Mouse (Mus musculus) myocyte (in vitro differentiated cells): Measurements from ENCODE around the gene Cables2. TPM values are rescaled to one million over a fixed set of nuclear protein-coding genes. Genes with fewer than 3 reads are reported as not detected.

ENCODE experiments used
- H3K27me3 ChIP-seq: one replicate; pipeline ENCODE4 v1.6.1; 2011; ENCODE audit not compliant: control insufficient read depth, insufficient read depth, insufficient read length
- H3K36me3 ChIP-seq: one replicate; pipeline ENCODE4 v1.6.1; 2011; ENCODE audit not compliant: control insufficient read depth, insufficient read depth
- H3K4me2 ChIP-seq: one replicate; pipeline ENCODE4 v1.6.1; 2011; ENCODE audit warnings: low read depth, control low read depth
- H3K4me3 ChIP-seq: one replicate; pipeline ENCODE4 v1.5.1; 2011; ENCODE audit warnings: mild to moderate bottlenecking, control low read depth, moderate library complexity
- H3K79me2 ChIP-seq: one replicate; pipeline ENCODE4 v1.6.1; 2011; ENCODE audit not compliant: control insufficient read depth, insufficient read depth
- H3ac ChIP-seq: one replicate; pipeline ENCODE4 v1.6.1; 2011; ENCODE audit not compliant: control insufficient read depth, insufficient read length
- CEBPB ChIP-seq: IDR thresholded peaks from 2 replicates; pipeline ENCODE4 v1.6.1; 2011; ENCODE audit warnings: mild to moderate bottlenecking, moderate library complexity; ENCODE audit not compliant: poor library complexity, insufficient read depth, severe bottlenecking
- E2F4 ChIP-seq: IDR thresholded peaks from one replicate; pipeline ENCODE4 v1.6.1; 2011; ENCODE audit warnings: mild to moderate bottlenecking, control low read depth, moderate library complexity; ENCODE audit not compliant: insufficient read depth
- MAX ChIP-seq: IDR thresholded peaks from one replicate; pipeline ENCODE4 v1.6.1; 2011; ENCODE audit warnings: low read depth, mild to moderate bottlenecking, control low read depth
- MYOD1 ChIP-seq, 3 experiments: IDR thresholded peaks; one replicate each; pipeline ENCODE4 v1.6.1; 2011; ENCODE audit warnings: control low read depth in 2 of 3, low read depth in 2 of 3, mild to moderate bottlenecking in 2 of 3, moderate library complexity in 1 of 3; ENCODE audit not compliant: insufficient read length in 2 of 3, control insufficient read depth in 1 of 3
- MYOG ChIP-seq, 3 experiments: IDR thresholded peaks; one replicate each; pipeline ENCODE4 v1.6.1; 2011; ENCODE audit warnings: control low read depth in 2 of 3, low read depth in 2 of 3, mild to moderate bottlenecking in 2 of 3; ENCODE audit not compliant: insufficient read length in 2 of 3, control insufficient read depth in 1 of 3, insufficient read depth in 1 of 3
- POLR2A ChIP-seq: IDR thresholded peaks from one replicate; pipeline ENCODE4 v1.6.1; 2011; ENCODE audit warnings: low read depth, mild to moderate bottlenecking, control low read depth, moderate library complexity; ENCODE audit not compliant: insufficient read length
- POLR2AphosphoS2 ChIP-seq: IDR thresholded peaks from one replicate; pipeline ENCODE4 v1.6.1; 2011; ENCODE audit warnings: low read depth, control low read depth; ENCODE audit not compliant: insufficient read length
- REST ChIP-seq: IDR thresholded peaks from one replicate; pipeline ENCODE4 v1.6.1; 2011; ENCODE audit warnings: mild to moderate bottlenecking, control low read depth, moderate library complexity; ENCODE audit not compliant: insufficient read depth, insufficient read length
- SRF ChIP-seq: IDR thresholded peaks from one replicate; pipeline ENCODE4 v1.6.1; 2011; ENCODE audit warnings: low read depth; ENCODE audit not compliant: control insufficient read depth, insufficient read length
- TCF12 ChIP-seq: IDR thresholded peaks from one replicate; pipeline ENCODE4 v1.6.1; 2011; ENCODE audit warnings: mild to moderate bottlenecking, control low read depth; ENCODE audit not compliant: poor library complexity, insufficient read depth, severe bottlenecking
- TCF3 ChIP-seq: IDR thresholded peaks from one replicate; pipeline ENCODE4 v1.6.1; 2011; ENCODE audit warnings: low read depth, control low read depth; ENCODE audit not compliant: insufficient read length
- USF1 ChIP-seq: IDR thresholded peaks from one replicate; pipeline ENCODE4 v1.6.1; 2011; ENCODE audit warnings: low read depth, mild to moderate bottlenecking, control low read depth, moderate library complexity
- polyA plus RNA-seq: library from polyadenylated mRNA; unstranded; fragments of >200 nt; fragmentation: generic; extraction: Trizol; gene quantifications from one replicate; pipeline ENCODE4 v1.2.1, GENCODE M21; 2012; ENCODE audit warnings: missing spikeins

Cables2 gene
- polyA plus RNA-seq, 1 experiment = 6.8 TPM

GRCm38 (mm10) chr2:180292906-180293305 is 19.6 kb upstream of the Cables2 start:
- no peak overlapping the region for H3K4me3 ChIP-seq
- H3K79me2 ChIP-seq = no peaks in the 10 kb centered on the region
- no peak overlapping the region for H3K4me2 ChIP-seq
- no peak overlapping the region for H3ac ChIP-seq
- H3K36me3 ChIP-seq = no peaks in the 10 kb centered on the region
- peaks cover 66% of the 10 kb centered on the region for H3K27me3 ChIP-seq
- TF ChIP-seq USF1 (no peak), CEBPB (no peak), MYOD1 (IDR thresholded peaks at IDR 0.05; ENCODE audit: control insufficient read depth in 1 of 3, insufficient read length in 2 of 3, low read depth in 2 of 3) (no peak), REST (no peak), SRF (no peak), MYOG (IDR thresholded peaks at IDR 0.05; ENCODE audit: control insufficient read depth in 1 of 3, insufficient read depth in 1 of 3, insufficient read length in 2 of 3, low read depth in 2 of 3) (no peak)

- H3K79me2 ChIP-seq = no peaks in the 10 kb centered on the region
- H3K36me3 ChIP-seq = no peaks in the 10 kb centered on the region
- no peak overlapping the region for H3K4me3 ChIP-seq
- H3K27me3 ChIP-seq = peaks cover 74% of the 10 kb centered on the region
- no peak overlapping the region for H3K4me2 ChIP-seq
- no peak for TF ChIP-seq TCF12
- no peak for TF ChIP-seq POLR2AphosphoS2
- no peak for TF ChIP-seq REST
- TF ChIP-seq CEBPB = no peak
- no peak for TF ChIP-seq MYOD1 (IDR thresholded peaks at IDR 0.05; ENCODE audit: control insufficient read depth in 1 of 3, insufficient read length in 2 of 3, low read depth in 2 of 3)
- no peak for TF ChIP-seq USF1
- TF ChIP-seq E2F4 = no peak
- no peak for TF ChIP-seq TCF3
- no peak for TF ChIP-seq MAX
- TF ChIP-seq POLR2A = no peak
- TF ChIP-seq SRF = no peak
- TF ChIP-seq MYOG (IDR thresholded peaks at IDR 0.05; ENCODE audit: control insufficient read depth in 1 of 3, insufficient read depth in 1 of 3, insufficient read length in 2 of 3, low read depth in 2 of 3) = no peak
- H3ac ChIP-seq = no peak overlapping the region
Observed at GRCm38 (mm10) chr2:180292026-180292425, 18.7 kb upstream of the Cables2 start.

- TF ChIP-seq POLR2A (no peak), CEBPB (no peak), TCF3 (no peak), E2F4 (no peak), REST (no peak), TCF12 (no peak), MYOG (IDR thresholded peaks at IDR 0.05; ENCODE audit: control insufficient read depth in 1 of 3, insufficient read depth in 1 of 3, insufficient read length in 2 of 3, low read depth in 2 of 3) (no peak), MAX (no peak), POLR2AphosphoS2 (no peak)
- Histone ChIP-seq H3K27me3 (peaks cover 77% of the 10 kb centered on the region), H3ac (no peak overlapping the region), H3K79me2 (no peaks in the 10 kb centered on the region), H3K4me2 (no peak overlapping the region), H3K36me3 (no peaks in the 10 kb centered on the region), H3K4me3 (no peak overlapping the region)
Observed at GRCm38 (mm10) chr2:180291566-180291965, 18.3 kb upstream of the Cables2 start.

GRCm38 (mm10) chr2:180290503-180290902 is 17.2 kb upstream of the Cables2 start:
- Histone ChIP-seq H3K4me2 (no peak overlapping the region), H3K4me3 (no peak overlapping the region), H3K79me2 (no peaks in the 10 kb centered on the region), H3K27me3 (peaks cover 79% of the 10 kb centered on the region), H3ac (no peak overlapping the region), H3K36me3 (no peaks in the 10 kb centered on the region)
- no peak for TF ChIP-seq MYOD1 (IDR thresholded peaks at IDR 0.05; ENCODE audit: control insufficient read depth in 1 of 3, insufficient read length in 2 of 3, low read depth in 2 of 3)
- TF ChIP-seq REST = no peak
- no peak for TF ChIP-seq POLR2A
- TF ChIP-seq TCF12 = no peak
- no peak for TF ChIP-seq POLR2AphosphoS2
- no peak for TF ChIP-seq SRF
- TF ChIP-seq USF1 = no peak
- TF ChIP-seq TCF3 = no peak
- TF ChIP-seq CEBPB = no peak
- TF ChIP-seq MAX = no peak

GRCm38 (mm10) chr2:180289440-180290108 is 16.3 kb upstream of the Cables2 start, which contains the start of gene Rbbp8nl:
TSS of gene Rbbp8nl (minus strand) at chr2:180289879.
- no peak within 1 kb of the TSS for H3K4me2 ChIP-seq
- peaks cover 84% of the 10 kb centered on the region for H3K27me3 ChIP-seq
- no peak within 1 kb of the TSS for H3K4me3 ChIP-seq
- TF ChIP-seq TCF12 (no peak), TCF3 (no peak), SRF (no peak)
- no peaks in the 10 kb centered on the region for H3K79me2 ChIP-seq
- no peak within 1 kb of the TSS for H3ac ChIP-seq
- H3K36me3 ChIP-seq = no peaks in the 10 kb centered on the region
